Mouse (Mus musculus): ENCODE measurements around the gene Hivep3.

Hivep3 gene

DNA sequence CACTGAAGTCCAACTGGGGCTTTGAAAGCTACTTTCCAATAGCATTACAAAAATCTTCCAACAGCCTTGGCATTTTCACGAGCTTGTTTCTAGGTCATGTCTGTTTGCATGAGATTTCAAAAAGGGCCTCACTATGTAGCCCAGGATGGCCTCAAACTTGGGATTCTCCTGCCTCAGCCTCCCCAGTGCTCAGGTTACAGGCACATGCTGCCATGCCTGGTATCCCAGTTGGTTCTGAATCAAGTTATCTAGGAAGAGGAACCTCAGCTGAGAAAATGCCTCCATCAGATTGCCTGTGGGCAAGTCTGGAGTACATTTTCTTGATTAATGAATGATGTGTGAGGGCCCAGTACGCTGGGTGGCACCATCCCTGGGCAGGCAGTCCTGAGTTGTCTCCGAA, 324.6 kb downstream of the Hivep3 start:
- no peak for DNase-seq (ENCODE audit: low spot score)

GRCm38 (mm10) chr4:120058794-120059193, 325.2 kb downstream of the Hivep3 start:
- DNase-seq (ENCODE audit: low spot score): no peak

DNA sequence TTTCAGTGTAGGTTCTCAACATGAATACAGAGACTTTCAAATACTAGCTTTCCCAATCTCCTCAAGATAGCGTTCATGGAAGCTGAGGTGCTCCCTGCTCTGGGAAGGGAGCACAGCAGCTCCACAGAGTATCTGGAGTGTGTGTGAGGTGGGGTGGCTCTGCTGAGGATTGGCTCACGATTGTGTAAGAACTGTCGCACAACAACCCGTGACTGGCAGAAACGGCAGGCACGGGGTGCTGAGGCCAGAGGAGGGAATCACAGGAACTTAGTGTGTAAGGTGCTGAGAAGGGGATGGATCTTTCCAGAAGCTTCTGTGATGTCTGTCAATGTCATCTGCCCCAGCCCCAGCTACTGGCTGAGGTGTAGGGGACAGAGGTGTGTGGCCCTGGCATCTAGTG, 328.1 kb downstream of the Hivep3 start:
- no peak for DNase-seq (ENCODE audit: low spot score)

DNA sequence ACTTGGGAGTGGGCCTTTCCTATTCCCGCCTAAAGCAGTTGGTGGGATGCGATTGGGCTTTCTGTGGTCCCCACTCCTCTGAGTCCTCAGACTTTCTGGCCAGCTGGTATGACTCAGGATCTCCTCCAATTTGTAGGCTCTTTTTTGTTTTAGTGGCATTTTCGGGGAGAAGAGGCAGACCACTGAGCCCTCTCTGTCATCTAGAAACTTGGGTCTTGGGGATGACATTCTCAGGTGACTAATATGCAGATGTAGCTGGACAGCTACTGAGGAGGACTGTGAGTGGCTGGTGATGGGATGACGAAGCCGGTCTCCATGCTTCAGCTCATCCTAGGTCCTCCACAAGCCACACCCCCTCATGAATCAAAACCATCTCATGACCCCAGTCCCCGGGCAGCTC, 328.6 kb downstream of the Hivep3 start:
- DNase-seq (ENCODE audit: low spot score): no peak

DNA sequence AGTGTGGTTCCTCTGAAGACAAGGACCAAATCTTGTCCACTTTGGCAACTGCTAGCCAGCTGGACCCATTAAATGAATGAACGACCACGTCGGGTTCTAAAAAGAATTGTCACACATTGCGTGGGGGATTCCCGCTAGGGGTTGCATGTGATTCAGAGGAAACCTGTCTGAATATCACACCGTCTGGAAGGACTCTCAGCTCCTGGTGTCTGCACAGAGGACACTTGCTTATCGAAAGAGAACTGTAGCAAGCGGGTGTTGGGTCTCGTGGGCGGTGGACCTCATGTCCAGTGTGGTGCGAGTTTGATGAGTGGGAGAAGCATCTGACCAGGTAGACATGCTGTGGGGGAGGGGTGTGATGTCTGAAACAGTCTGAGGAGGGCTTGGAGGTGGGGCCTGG, 329.2 kb downstream of the Hivep3 start:
- DNase-seq (ENCODE audit: low spot score): no peak

DNA sequence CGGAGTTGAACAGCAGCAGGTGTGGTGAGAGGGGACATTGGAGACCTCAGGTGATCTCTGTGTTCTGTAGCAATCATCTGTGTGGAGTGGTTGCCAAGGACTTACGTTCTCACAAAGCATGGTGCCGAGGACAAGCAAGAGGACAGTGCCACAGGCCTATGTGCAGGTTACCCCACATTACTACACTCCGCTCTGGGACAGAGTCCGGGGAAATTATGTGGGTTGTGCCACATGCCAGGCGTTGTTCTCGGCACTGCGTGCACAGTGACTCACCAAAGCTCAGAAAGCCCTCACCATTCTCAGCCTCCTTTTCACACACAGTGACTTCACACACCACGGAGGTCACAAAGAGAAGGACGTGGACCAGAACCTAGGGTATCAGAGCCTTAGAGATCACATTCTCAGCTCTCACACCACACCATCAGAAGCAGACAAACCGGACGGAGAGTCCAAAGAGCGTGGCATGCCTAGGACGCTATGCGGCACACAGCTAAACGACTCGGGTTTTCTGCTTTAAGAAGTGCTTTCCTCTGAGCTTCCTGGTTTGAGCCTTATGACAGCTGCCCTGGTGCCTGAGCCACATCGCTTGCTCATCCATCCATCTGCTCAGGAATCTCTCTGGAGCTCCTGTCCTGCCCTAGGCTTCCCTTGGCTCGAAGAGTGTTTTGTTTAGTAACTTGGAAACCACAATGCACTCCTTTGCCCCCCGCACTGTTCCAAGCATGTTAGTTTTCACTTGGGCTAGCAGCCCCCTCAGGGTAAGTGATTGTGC, 330.0 kb downstream of the Hivep3 start:
- DNase-seq (ENCODE audit: low spot score): no peak

- DNase-seq (ENCODE audit: low spot score): no peak
Measured at GRCm38 (mm10) chr4:120064696-120065095, 331.1 kb downstream of the Hivep3 start, which contains the start of gene AL607142.1. TSS of gene AL607142.1 (plus strand) at chr4:120064996.

DNA sequence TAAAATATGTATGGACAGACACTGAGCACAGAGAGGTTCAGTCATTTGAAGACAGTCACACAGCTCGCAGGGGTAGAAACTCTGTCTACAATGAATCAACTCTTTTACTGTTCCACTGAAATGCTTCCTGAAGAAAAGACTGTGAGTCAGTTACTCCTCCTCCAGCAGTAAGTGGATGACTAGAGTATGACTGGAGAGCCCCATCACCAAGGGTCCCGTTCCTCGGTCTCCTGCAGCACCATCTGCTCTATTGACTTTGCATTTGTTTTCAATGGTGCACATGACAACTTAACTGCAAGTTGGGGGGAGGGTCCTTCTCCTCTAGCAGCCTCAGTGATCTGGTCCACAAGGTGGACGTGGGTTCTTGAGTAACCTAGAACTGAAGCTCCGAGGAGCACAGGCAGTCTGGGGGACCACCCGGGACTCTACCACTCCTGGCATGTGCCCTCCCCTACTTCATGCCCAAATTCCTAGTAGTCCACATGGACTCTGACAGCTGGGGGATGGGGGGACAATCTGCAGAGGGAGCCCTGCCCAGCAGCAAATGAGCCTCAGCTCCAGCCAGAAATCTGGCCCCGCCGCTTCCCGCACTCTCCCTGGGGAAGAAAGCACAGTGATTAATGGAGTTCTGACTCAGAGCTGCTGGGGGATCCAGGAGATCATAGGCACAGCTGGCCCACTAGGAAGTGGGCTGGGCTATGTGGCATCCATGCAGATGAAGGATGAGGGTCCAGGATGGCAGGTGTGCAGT, 333.4 kb downstream of the Hivep3 start:
- DNase-seq (ENCODE audit: low spot score): no peak

DNA sequence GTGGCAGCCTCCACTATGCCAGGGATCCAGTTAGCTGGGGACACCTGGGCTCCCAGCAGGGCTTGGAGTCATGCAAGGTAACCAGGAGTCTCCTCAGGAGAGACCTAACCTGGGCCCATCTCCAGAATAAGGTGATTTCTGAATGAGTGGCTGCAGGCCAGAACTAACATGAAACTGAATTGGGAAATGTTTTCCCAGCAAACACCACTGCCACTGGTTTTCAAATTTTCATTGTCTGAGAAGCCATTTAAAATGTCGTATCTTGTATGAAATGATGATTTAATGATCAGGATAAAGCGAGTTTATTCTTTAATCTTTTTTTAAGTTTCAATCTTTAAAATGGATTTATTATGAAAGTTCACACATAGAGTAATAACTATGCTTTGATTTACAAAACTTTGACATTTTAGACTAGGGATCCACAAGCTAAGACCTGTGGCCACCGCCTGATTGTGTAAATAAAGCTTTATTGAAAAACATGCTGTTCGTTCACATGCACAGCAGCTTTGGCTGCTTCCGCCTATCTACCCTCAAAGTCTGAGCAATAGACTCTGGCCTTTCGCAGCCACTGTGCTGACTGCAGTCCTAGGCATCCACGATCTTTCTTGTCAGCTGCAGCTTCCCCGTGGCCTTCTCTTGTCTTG, 334.1 kb downstream of the Hivep3 start:
- DNase-seq (ENCODE audit: low spot score): no peak

DNA sequence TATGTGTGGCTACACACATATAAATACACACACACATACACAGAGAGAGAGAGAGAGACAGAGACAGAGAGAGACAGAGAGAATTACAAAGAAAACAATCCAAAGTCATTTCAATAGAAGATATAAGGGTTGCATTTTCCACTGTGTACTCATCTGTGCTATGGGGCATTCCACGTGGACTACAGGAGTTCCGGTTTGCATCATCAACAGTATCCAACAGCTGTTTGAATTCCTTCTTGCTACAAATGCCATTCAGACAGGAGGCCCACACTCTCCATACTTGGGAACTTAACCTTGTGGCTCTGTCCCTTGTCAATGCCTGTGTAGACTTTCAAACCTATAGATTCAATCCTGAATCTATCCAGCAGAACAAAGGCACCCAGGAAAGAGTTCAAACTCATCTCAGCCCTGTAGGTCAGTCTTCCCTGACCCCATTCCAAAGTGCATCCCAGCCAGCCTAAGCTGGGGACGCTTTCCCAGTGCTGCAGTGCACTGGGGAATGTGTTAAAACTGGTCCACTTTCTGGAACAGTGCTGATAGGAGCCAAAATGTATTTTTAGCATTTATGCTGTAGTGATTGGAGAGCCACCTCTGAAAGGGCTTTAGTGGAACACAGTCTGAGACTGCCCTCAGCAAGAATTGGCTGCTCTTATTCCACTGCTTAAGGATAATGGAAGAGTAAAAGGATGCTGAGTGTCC, 335.4 kb downstream of the Hivep3 start:
- no peak for DNase-seq (ENCODE audit: low spot score)

GRCm38 (mm10) chr4:120069582-120069980, 336.0 kb downstream of the Hivep3 start:
- no peak for DNase-seq (ENCODE audit: low spot score)

DNA sequence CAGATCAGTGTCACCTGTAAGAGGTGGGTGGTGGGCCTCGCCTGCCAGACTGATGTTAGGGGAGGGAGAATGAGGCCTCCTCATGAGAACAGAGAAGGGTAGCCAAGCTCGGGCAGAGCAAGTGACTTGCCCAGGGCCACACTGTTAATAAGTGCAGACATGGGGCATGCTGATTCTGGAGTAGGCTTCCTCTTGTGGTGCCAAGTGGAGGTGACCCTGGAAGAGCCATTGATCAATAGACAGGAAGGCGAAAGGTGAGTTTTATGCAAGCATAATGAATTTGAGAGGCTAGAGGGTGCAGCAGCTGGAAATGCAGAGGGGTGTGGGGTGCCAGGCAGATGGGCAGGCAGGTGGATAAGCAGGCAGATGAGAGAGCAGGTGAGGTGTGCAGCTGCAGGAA, 337.8 kb downstream of the Hivep3 start:
- DNase-seq (ENCODE audit: low spot score): no peak

DNA sequence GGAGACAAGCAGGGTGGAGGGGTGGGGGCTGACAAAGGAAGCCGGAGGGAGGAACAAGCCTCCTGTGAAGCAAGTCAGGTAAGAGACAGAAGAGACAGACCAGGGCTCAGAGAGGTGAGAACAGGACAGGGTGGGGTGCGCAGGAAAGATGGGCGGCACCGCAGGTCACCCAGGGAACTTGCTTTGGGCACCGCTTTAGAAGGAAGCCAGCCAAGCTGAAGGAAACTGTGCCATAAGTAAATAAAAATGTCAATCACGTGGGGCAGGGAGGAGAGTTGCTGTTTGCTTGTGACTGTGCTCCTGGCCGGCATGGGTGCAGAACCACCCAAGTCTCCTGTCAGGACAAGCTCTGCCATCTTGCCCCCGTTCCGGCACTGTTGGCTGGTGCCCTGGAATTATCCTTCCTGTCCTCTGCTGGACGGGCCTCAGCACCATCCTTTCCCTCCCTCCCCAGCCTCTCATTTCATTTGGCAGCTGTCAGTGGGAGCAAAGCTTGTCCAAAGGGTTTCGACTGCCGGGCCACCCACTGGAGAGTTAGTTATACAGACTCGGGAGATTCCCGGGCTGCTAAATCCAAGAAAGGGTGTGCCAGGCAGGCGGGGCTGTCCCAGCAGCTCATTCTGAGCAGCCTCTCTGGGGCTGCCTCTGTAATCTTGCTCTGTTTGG, 338.4 kb downstream of the Hivep3 start:
- DNase-seq (ENCODE audit: low spot score): no peak

DNA sequence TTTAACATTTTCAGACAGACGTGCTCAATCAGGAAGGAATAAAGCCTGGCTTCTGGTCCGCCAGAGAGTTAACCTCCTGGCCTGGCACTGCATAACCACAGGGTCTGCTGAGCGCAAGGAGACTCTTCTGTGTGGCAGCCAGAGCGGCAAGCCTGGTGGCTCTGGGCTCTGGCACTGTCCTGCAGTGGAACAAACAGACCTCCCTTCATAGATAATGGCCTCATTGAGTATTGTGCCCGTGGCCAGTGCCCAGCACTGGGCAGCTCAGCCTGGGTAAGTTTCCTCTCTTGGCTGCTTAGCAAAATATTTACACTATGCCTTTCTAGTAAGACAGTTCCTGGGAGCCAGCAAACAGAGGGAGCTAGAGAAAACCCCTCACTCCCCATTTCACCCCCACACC, 340.5 kb downstream of the Hivep3 start:
- no peak for DNase-seq (ENCODE audit: low spot score)

- DNase-seq (ENCODE audit: low spot score): no peak
Measured at GRCm38 (mm10) chr4:120077322-120077721, 343.7 kb downstream of the Hivep3 start.

DNA sequence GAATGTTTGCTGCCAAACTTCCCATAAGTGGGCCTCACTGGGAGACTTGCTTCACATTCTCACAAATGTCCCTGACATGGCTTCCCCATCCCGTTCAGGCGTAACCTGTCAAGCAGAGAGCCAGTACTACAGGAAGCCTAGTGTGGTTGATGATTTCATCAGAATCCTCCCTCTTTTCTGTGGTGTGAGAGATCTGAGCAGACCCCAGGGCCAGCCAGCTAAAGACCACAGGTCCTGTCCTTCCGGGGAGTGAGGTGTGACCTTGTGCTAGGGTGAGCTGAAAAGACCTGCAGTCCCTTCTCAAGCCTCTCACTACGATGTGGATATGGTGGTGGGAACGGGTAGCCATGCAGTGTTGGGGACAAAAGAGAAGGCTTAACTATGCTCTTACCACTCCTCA, 348.9 kb downstream of the Hivep3 start:
- DNase-seq (ENCODE audit: low spot score): no peak

DNA sequence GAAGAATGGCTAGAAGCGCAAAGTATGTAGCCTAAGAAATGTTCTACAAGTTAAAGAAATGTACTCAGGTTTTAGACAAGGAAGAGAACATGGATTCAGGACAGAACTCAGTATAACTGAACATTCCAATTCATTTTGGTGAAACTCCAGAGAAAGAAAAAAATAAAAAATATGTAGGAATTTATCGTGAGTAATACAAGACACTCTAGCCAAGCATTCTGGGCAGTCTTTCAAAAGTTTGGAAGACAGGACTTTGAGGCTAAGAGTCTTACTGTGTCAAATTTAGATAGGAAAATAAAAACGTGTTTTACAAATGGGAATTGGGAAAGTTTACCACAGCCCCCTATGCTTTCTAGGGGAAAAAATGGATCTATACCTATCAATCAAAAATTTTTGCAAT, 350.1 kb downstream of the Hivep3 start:
- DNase-seq (ENCODE audit: low spot score): no peak

DNA sequence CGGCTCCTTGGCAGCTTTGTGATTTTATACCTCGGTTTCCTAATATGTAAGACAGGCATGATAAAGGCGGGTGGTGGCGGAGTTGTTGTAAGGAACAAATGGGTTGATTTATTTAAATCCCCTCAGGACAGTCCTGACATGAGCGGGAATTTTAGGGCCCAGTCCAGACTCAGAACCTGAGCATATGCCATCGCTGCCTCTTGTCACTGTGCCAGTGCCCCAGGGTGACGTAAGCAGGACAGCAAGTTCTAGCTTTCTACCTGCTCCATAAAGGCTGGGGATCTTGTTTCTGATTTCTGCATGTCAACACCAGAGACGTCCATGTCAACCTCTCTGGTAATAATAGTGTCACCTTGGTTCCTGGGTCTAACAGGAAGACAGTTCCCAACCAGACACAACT, 356.0 kb downstream of the Hivep3 start:
- DNase-seq (ENCODE audit: low spot score): no peak

- DNase-seq (ENCODE audit: low spot score): no peak
Measured at GRCm38 (mm10) chr4:120091997-120092783, 358.6 kb downstream of the Hivep3 start.

DNA sequence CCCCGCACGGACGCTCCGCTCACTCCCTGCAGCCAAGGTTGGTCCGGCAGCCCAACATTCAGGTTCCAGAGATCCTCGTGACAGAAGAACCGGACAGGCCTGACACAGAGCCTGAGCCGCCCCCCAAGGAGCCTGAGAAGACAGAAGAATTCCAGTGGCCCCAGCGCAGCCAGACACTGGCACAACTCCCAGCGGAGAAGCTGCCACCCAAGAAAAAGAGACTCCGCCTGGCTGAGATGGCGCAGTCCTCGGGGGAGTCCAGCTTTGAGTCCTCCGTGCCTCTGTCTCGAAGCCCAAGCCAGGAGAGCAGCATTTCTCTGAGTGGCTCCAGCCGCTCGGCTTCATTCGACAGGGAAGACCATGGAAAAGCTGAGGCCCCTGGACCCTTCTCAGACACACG, 363.4 kb downstream of the Hivep3 start:
- DNase-seq (ENCODE audit: low spot score): no peak

GRCm38 (mm10) chr4:120101186-120101585, 367.6 kb downstream of the Hivep3 start:
- no peak for DNase-seq (ENCODE audit: low spot score)
